Mouse (Mus musculus) 416B (cell line): Measurements from ENCODE around the gene Rbx1.
"Not testable (repeated sequence)": the region's sequence is repeated elsewhere in the genome, so short reads cannot be mapped to it uniquely, and the experiment has no call there.

ENCODE experiments used
- DNase-seq: peaks from one replicate; pipeline ENCODE4 v3.0.0; 2011; ENCODE audit warnings: low read depth

Gene Rbx1

GRCm38 (mm10) chr15:81465901-81466737, at the start of gene Rbx1:
Rbx1 (plus strand) TSS chr15:81466296.
- peak; percentile 99 for DNase-seq

- DNase-seq, result not testable (repeated sequence)
Measured at GRCm38 (mm10) chr15:81416763-81417310, 49.3 kb upstream of the Rbx1 start.

- DNase-seq, result no peak
Measured at GRCm38 (mm10) chr15:81418065-81418464, 48.0 kb upstream of the Rbx1 start.

GRCm38 (mm10) chr15:81421454-81421853, 44.6 kb upstream of the Rbx1 start:
- DNase-seq, result no peak

- no peak for DNase-seq
Measured at GRCm38 (mm10) chr15:81422156-81422681, 43.9 kb upstream of the Rbx1 start.

GRCm38 (mm10) chr15:81425311-81425710, 40.8 kb upstream of the Rbx1 start:
- peak; percentile 24 for DNase-seq

GRCm38 (mm10) chr15:81427947-81428346, 38.1 kb upstream of the Rbx1 start:
- DNase-seq, result no peak

- DNase-seq, result no peak
Measured at GRCm38 (mm10) chr15:81431195-81431594, 34.9 kb upstream of the Rbx1 start.

- DNase-seq, result no peak
Measured at GRCm38 (mm10) chr15:81438345-81438744, 27.8 kb upstream of the Rbx1 start.

GRCm38 (mm10) chr15:81439236-81439635, 26.9 kb upstream of the Rbx1 start:
- DNase-seq, result no peak

GRCm38 (mm10) chr15:81448463-81448862, 17.6 kb upstream of the Rbx1 start:
- DNase-seq, result peak; percentile 83

GRCm38 (mm10) chr15:81461523-81461922, 4.6 kb upstream of the Rbx1 start:
- no peak for DNase-seq

- peak; percentile 51 for DNase-seq
Measured at GRCm38 (mm10) chr15:81465016-81465660, 958 bp upstream of the Rbx1 start.

- no peak for DNase-seq
Measured at GRCm38 (mm10) chr15:81466738-81467113, 630 bp downstream of the Rbx1 start.

- DNase-seq, result no peak
Measured at GRCm38 (mm10) chr15:81470735-81471134, 4.6 kb downstream of the Rbx1 start.

- DNase-seq, result no peak
Measured at GRCm38 (mm10) chr15:81472256-81472655, 6.2 kb downstream of the Rbx1 start.

GRCm38 (mm10) chr15:81475654-81476053, 9.6 kb downstream of the Rbx1 start:
- DNase-seq, result peak; percentile 57

GRCm38 (mm10) chr15:81476597-81476996, 10.5 kb downstream of the Rbx1 start:
- peak; percentile 50 for DNase-seq

- no peak for DNase-seq
Measured at GRCm38 (mm10) chr15:81479446-81480213, 13.5 kb downstream of the Rbx1 start.

GRCm38 (mm10) chr15:81480284-81480683, 14.2 kb downstream of the Rbx1 start:
- DNase-seq, result not testable (repeated sequence)

- peak; percentile 94 for DNase-seq
Measured at GRCm38 (mm10) chr15:81480977-81481379, 14.9 kb downstream of the Rbx1 start.

GRCm38 (mm10) chr15:81482966-81483365, 16.9 kb downstream of the Rbx1 start:
- no peak for DNase-seq
